Mouse (Mus musculus) embryonic facial prominence, embryonic 15.5 days (tissue): ENCODE measurements around the gene Ccn1. TPM values are rescaled to one million over a fixed set of nuclear protein-coding genes. Genes with fewer than 3 reads are reported as not detected.

ENCODE experiments used
- ATAC-seq: fragments of 200-750 bp; cut with Nextera tagmentation; 2 replicates; pipeline ENCODE4 v1.8.0; 2017; ENCODE audit warnings: low read depth, moderate TSS enrichment; ENCODE audit not compliant: insufficient number of reproducible peaks, low FRiP score, low TSS enrichment
- H3K27ac ChIP-seq: fragments of 300-500 bp; sonication (generic); replicated peaks from 2 replicates; pipeline ENCODE4 v1.5.1; 2015; ENCODE audit warnings: mild to moderate bottlenecking, inconsistent platforms
- H3K27me3 ChIP-seq: fragments of 300-500 bp; sonication (generic); 2 replicates; pipeline ENCODE4 v1.6.1; 2015; ENCODE audit warnings: inconsistent platforms
- H3K36me3 ChIP-seq: fragments of 300-500 bp; sonication (generic); 2 replicates; pipeline ENCODE4 v1.6.1; 2015; ENCODE audit warnings: mild to moderate bottlenecking, inconsistent platforms
- H3K4me1 ChIP-seq: fragments of 300-500 bp; sonication (generic); 2 replicates; pipeline ENCODE4 v1.6.1; 2015; ENCODE audit warnings: inconsistent platforms
- H3K4me2 ChIP-seq: fragments of 300-500 bp; sonication (generic); replicated peaks from 2 replicates; pipeline ENCODE4 v1.6.1; 2015; ENCODE audit warnings: mild to moderate bottlenecking, inconsistent platforms
- H3K4me3 ChIP-seq: fragments of 300-500 bp; sonication (generic); replicated peaks from 2 replicates; pipeline ENCODE4 v1.5.1; 2015; ENCODE audit warnings: mild to moderate bottlenecking, inconsistent platforms
- H3K9ac ChIP-seq: fragments of 300-500 bp; sonication (generic); 2 replicates; pipeline ENCODE4 v1.6.1; 2015; ENCODE audit warnings: inconsistent platforms
- H3K9me3 ChIP-seq: fragments of 300-500 bp; sonication (generic); replicated peaks from 2 replicates; pipeline ENCODE4 v1.6.1; 2016; ENCODE audit warnings: inconsistent platforms
- WGBS: fragments of 180-500 bp; shearing (Covaris S2); methylation state at CpG from one replicate; pipeline ENCODE4 v1.1.7; 2015; 5-methylcytosine and 5-hydroxymethylcytosine counted together
- polyA plus RNA-seq: library from polyadenylated mRNA; unstranded; fragments of >200 nt; fragmentation: Nextera tagmentation; extraction: Ambion mirVana; gene quantifications from 2 replicates; pipeline ENCODE4 v1.2.1, GENCODE M21; 2015

The Ccn1 gene
- polyA plus RNA-seq, 1 experiment from 2014 or later: 66.0 TPM

DNA sequence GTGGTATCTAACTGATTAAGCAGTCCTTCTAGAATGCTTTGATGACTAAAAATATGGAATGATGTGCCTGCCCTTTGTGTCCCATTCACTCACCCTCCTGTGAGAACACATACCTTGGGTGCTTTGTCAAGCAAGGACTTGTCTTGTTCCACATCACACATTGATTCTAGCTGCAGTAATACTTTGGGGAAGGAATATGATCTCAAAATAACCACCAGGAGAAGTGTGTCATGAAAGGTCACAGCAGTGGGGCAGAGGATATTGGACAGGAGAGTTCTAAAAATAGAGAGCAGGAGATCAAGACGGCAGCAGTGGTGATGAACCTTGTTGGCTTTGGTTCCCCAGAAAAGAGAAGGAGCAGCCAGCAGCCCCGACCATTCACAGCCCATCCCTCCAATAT is 25.0 kb upstream of the Ccn1 start:
- H3K4me2 ChIP-seq: no peak overlapping the region
- H3K27me3 ChIP-seq: no peaks in the 10 kb centered on the region
- no peaks in the 10 kb centered on the region for H3K9me3 ChIP-seq
- no peak overlapping the region for H3K9ac ChIP-seq
- no peak overlapping the region for H3K4me3 ChIP-seq
- H3K36me3 ChIP-seq: no peaks in the 10 kb centered on the region
- H3K4me1 ChIP-seq: no peaks in the 10 kb centered on the region
- no peak overlapping the region for H3K27ac ChIP-seq
- WGBS: 37% methylated on average over 2 of the region's 2 CpGs
- ATAC-seq: no peak

DNA sequence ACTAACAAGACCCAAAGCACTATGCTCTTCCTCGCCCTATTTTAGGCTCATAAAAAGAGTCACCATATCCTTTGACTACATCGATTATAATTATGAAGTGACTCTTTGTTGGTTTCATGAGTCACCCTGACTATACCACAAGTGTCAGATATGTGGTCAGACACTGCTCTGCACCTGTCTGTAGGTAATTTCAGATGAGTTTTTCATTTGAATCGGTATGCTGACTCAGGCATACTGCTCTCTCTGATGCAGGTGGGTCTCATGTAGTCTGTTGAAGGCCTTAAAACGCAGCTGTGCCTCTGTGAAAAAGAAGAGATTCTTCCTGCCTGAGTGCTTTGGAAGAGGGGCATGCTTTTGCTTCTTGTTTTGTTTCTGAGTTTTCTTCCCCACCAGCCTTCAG is 16.6 kb upstream of the Ccn1 start:
- 88% methylated on average over 4 of the region's 4 CpGs for WGBS
- Histone ChIP-seq H3K36me3 (no peaks in the 10 kb centered on the region), H3K4me3 (no peak overlapping the region), H3K4me2 (no peak overlapping the region), H3K27ac (no peak overlapping the region), H3K9me3 (no peaks in the 10 kb centered on the region), H3K9ac (no peak overlapping the region), H3K4me1 (no peaks in the 10 kb centered on the region), H3K27me3 (no peaks in the 10 kb centered on the region)
- ATAC-seq: no peak

DNA sequence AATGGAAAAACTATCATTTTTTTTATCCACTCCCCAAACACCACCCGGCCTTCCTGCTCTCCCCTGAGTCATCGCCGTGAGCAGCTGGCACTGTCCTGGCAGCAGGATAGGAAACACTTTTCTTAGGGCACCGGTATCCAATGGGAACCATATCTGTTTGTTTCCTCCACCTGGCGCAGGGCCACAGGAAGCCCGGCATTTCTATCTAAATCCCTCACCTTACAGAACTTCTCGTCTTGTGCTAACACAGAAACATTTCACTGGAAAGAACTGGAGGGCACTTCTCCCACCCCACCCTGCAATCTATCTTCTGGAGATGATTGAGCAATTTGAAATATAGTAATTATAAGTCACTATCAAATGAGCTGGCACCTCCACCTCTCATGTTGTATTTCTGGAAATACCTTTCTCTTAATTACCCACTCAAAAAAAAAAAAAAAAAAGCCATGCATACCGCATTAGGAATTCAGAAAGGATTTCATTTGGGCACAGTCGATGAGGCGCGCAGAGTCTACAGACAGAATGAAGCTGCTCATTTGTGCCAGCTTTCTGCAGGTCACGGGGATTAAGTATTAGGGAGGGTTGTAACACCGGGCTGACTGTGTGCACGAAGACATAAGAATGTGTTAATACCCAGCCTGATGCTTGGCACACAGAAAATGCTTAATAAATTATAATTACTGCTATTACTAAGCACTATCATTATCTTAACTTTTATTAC is 7.4 kb upstream of the Ccn1 start:
- peaks cover 14% of the 10 kb centered on the region for H3K4me1 ChIP-seq
- H3K27me3 ChIP-seq: no peaks in the 10 kb centered on the region
- H3K9ac ChIP-seq: no peak overlapping the region
- 55% methylated on average over 14 of the region's 14 CpGs for WGBS
- H3K4me3 ChIP-seq: no peak overlapping the region
- H3K27ac ChIP-seq: no peak overlapping the region
- no peaks in the 10 kb centered on the region for H3K9me3 ChIP-seq
- no peak overlapping the region for H3K4me2 ChIP-seq
- no peak for ATAC-seq
- H3K36me3 ChIP-seq: no peaks in the 10 kb centered on the region

DNA sequence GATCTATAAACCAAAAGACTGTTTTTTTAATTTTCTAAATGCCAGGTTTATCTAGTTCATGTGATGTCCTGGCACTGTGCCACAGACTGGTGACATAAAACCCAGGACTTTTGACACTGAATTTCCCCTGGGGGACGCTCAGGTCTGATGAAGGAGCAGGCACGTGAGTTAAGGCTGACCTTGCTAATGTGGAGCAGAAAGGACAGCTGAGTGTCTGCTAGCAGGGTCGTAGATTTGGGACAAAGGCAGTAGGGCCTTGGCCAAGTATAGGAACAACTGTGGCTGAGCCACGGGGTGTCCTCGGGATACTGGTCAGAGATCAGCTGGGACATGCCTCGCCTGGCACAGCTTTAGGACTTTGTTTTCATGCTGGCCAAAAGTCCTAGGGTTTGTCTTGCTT is 5.2 kb upstream of the Ccn1 start:
- Histone ChIP-seq H3K4me2 (no peak overlapping the region), H3K9me3 (no peaks in the 10 kb centered on the region), H3K4me1 (peaks cover 34% of the 10 kb centered on the region), H3K36me3 (no peaks in the 10 kb centered on the region), H3K27ac (no peak overlapping the region), H3K4me3 (no peak overlapping the region), H3K27me3 (no peaks in the 10 kb centered on the region), H3K9ac (no peak overlapping the region)
- 76% methylated on average over 6 of the region's 6 CpGs for WGBS
- no peak for ATAC-seq

DNA sequence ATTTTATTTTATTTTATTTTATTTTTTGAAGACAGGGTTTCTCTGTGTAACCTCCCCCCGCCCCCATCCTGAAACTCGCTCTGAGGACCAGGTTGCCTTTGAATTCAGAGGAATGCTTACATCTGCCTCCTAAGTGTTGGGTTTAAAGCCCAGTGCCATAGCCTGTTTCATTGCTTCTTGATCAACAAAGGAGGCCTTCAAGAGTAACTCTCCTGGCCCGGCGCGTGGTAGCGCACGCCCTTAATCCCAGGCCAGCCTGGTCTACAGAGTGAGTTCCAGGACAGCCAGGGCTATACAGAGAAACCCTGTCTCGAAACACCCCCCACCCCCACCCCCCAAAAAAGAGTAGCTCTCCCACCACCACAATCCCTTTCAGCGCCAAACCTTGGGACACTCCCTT is 4.2 kb upstream of the Ccn1 start:
- peak overlapping the region; percentile 80; the same call in 1 of the 2 replicates for H3K4me2 ChIP-seq
- H3K27me3 ChIP-seq: no peaks in the 10 kb centered on the region
- no peak overlapping the region for H3K9ac ChIP-seq
- peak overlapping the region; percentile 59; the same call in 1 of the 2 replicates for H3K4me3 ChIP-seq
- 68% methylated on average over 9 of the region's 9 CpGs for WGBS
- peaks cover 37% of the 10 kb centered on the region for H3K4me1 ChIP-seq
- ATAC-seq: no peak
- no peaks in the 10 kb centered on the region for H3K9me3 ChIP-seq
- H3K36me3 ChIP-seq: no peaks in the 10 kb centered on the region
- H3K27ac ChIP-seq: no peak overlapping the region

DNA sequence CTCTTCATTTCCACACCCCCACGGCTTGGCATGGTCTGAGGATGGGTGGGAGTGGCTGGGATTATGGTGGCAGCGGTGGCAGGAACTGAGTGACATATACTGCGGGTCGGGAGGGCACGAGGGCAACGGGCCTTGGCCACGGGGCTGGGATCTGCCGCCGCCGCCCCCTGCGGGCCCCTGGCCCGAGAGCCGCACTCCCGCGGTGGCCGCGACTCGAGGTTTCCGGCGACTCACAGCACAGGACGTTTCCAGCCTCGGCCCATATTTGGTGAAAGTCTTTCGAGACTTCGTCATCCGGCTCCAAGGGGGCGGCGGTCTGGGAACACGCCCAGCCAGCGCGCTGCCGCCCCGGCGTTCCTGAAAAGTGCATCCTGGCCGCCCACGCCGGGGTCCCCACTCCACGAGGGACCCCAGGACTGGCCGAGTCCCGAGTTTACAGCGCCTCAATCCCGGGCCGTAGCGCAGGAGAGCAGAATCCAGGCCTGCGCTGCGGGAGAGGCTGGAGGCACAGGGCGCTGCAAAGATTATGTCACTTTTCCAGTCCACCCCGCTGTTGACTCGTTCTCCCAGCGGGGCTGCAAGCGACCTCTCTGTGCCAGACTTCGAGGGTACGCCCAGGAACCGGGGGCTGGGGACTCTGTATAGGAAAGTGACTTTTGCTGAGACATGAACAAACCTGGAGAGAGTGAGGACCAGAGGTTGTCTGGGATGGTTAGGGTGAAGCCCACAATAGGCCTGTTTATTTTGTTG is 3.6 kb upstream of the Ccn1 start:
- peak; percentile 51 for ATAC-seq
- H3K27me3 ChIP-seq: no peaks in the 10 kb centered on the region
- peak overlapping the region; percentile 59 for H3K4me3 ChIP-seq
- H3K36me3 ChIP-seq: no peaks in the 10 kb centered on the region
- H3K27ac ChIP-seq: peak overlapping the region; percentile 92
- H3K9me3 ChIP-seq: no peaks in the 10 kb centered on the region
- under 1% methylated on average over 50 of the region's 53 CpGs for WGBS
- peak overlapping the region; percentile 80 for H3K4me2 ChIP-seq
- H3K4me1 ChIP-seq: peaks cover 41% of the 10 kb centered on the region
- H3K9ac ChIP-seq: peak overlapping the region; percentile 59

DNA sequence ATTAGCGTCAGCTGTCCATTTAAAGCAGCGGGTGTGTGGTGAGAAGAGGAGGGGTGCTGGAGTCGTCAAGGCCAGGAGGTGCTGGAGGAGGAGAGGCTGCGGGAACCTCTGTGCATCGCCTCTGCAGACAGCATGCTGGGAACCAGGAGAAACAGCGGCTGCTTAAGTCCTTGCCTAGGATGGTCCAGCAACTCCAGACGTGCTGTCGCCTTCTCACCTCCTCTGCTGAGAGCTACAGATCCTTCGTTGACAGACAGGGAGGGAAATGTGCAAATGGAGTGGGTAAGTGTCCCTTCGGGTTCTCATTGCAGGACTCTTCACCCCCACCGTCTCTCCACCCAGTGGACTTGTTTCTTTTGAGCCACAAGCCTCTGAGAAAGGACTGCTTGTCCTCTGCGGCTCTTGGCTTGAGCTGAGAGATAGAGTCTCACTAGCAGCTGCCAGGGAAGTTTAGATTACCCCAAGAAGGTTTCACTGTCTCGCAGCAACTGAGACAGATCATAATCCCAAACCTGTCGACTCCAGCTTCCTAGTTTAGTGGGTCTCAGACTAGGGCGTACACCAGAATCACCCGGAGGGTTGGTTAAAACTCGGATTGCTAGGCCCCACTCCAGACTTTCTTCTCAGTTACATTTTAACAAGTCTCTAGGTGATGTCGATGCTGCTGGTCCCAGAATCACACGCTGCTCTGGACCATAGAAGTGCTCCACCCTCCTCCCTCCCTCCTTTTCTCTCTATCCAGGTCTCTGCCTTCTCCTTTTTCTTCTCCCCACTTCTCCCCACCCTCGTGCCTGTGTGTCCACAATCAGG is 2.7 kb upstream of the Ccn1 start:
- H3K27me3 ChIP-seq: no peaks in the 10 kb centered on the region
- ATAC-seq: no peak
- peak overlapping the region; percentile 59 for H3K9ac ChIP-seq
- peak overlapping the region; percentile 80 for H3K4me2 ChIP-seq
- WGBS: 10% methylated on average over 20 of the region's 20 CpGs
- H3K36me3 ChIP-seq: peaks cover 2% of the 10 kb centered on the region; the same call in 1 of the 2 replicates
- peak overlapping the region; percentile 59 for H3K4me3 ChIP-seq
- H3K4me1 ChIP-seq: peaks cover 49% of the 10 kb centered on the region
- H3K9me3 ChIP-seq: no peaks in the 10 kb centered on the region
- peak overlapping the region; percentile 92 for H3K27ac ChIP-seq

DNA sequence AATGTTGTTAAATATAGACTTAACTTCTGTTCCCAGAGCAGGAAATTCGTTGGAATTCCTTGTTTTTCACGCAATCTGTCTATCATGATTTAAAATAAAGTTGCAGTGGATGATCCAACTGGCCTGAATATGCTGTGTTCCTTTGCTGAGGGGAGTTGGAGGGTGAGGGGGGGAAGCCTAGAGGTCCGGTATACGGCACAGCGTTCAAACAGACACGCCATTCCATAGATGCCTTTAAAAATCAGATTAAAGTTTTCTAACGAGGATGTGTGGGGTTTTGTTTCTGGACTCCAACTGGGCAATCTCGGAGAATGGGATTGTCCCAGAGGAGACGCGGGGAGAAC is 2.2 kb upstream of the Ccn1 start:
- no peaks in the 10 kb centered on the region for H3K27me3 ChIP-seq
- H3K4me1 ChIP-seq: peaks cover 53% of the 10 kb centered on the region
- no peaks in the 10 kb centered on the region for H3K9me3 ChIP-seq
- H3K4me3 ChIP-seq: peak overlapping the region; percentile 59
- 4% methylated on average over 10 of the region's 10 CpGs for WGBS
- no peak for ATAC-seq
- peak overlapping the region; percentile 92 for H3K27ac ChIP-seq
- peak overlapping the region; percentile 80 for H3K4me2 ChIP-seq
- H3K9ac ChIP-seq: 0 out of 2 replicates have a peak overlapping the region, but pooled peaks have one; percentile 12
- peaks cover 6% of the 10 kb centered on the region; the same call in 1 of the 2 replicates for H3K36me3 ChIP-seq

DNA sequence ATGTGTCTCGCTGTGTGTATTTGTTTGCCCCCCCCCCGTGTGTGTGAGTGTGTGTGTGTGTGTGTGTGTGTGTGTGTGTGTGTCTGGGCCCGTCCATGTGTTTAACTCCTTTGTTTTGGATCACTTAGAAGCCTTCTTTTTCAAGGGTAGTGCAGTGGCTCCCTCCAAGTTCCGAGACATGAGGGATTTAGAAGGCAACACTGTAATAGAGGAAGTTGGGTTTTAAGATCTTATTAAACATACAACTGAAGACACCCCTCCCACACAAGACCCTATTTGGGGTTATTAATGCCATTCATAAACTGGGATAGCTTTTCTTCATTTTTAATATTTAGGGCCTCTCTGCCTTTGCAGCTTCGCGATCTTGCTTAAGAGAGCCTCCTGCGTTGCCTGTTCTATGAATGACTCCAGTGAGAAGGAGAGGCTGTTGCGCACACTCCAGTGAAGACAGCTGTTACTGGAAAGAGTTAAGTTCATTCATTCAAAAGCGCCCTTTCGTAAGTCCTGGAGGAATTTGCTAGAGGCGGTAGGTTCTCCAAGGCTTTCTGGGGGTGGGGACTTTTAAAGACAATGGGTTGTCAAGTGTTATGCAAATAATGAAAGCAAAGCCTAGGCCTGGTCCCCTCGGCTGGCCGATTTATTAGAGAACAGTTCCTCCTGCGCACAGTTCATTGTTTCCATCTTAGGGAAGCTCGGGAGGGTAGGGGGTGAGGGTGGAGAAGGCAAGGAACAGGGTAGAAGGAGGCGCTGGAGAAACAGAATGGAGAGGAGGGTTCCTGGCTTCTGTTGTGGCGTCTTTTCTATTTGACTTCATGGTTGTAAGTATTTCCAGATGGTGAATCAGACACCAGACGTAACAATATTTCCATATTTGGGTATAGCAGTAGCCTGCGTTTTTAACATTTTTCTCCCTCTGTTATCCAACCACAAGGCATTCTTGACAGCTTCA is 1.5 kb upstream of the Ccn1 start:
- 6% methylated on average over 19 of the region's 19 CpGs for WGBS
- ATAC-seq: peak; percentile 52
- no peaks in the 10 kb centered on the region for H3K27me3 ChIP-seq
- H3K4me1 ChIP-seq: peaks cover 53% of the 10 kb centered on the region
- peaks cover 6% of the 10 kb centered on the region; the same call in 1 of the 2 replicates for H3K36me3 ChIP-seq
- H3K4me2 ChIP-seq: peak overlapping the region; percentile 80
- H3K27ac ChIP-seq: peak overlapping the region; percentile 92
- H3K4me3 ChIP-seq: peak overlapping the region; percentile 59
- H3K9me3 ChIP-seq: no peaks in the 10 kb centered on the region
- H3K9ac ChIP-seq: 0 out of 2 replicates have a peak overlapping the region, but pooled peaks have one; percentile 12

DNA sequence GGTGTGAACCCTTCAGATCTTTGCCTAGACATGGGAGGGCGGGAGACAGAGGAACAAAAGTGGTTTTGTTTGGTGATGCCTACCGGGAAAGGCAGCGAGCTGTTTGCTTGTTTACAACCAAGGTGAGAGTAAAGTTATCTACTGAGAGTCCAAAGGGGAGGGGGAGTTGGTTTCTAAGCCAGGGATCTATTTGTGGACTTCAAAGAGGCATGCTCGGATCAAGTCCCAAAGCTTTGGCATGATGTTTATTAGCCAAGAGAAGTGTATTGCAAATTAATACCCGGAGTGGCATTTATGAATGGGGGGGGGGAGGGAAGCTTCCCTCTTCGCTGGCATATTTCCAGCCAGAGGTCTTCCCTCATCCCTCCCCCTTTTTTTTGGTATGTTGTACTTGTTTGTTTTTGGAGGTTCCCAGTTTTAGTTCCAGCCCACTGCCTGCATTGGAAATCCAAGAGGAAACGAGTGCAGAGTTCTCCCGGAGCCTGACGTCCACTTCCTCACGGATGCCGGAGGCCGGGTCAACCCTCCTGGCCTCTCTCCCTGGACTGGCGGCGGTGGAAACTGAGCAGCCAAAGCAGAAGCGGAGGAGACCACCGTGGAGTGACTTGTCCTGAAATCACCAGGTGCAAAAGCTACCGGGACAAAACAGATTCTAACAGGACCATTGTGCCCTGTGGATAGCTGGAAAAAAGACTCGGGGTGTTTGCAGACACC is 674 bp upstream of the Ccn1 start:
- under 1% methylated on average over 18 of the region's 18 CpGs for WGBS
- Histone ChIP-seq H3K27me3 (no peaks in the 10 kb centered on the region), H3K27ac (peak overlapping the region; percentile 92), H3K9ac (no peak overlapping the region), H3K4me3 (peak overlapping the region; percentile 59), H3K4me1 (peaks cover 53% of the 10 kb centered on the region), H3K9me3 (no peaks in the 10 kb centered on the region), H3K36me3 (peaks cover 6% of the 10 kb centered on the region; the same call in 1 of the 2 replicates), H3K4me2 (peak overlapping the region; percentile 80)
- no peak for ATAC-seq
